Mouse (Mus musculus) small intestine, adult 2 months (tissue): ENCODE measurements at regions not wholly inside any gene's neighbourhood (a gene's known extent, or its start where the extent isn't known, plus 50 kb on each side); places are given as distances from the start of the nearest gene placed in this dataset.

Source experiments
- CTCF ChIP-seq: fragments of 200-500 bp; IDR thresholded peaks from 2 replicates; pipeline ENCODE4 v1.5.1; 2012; ENCODE audit warnings: low read depth, mild to moderate bottlenecking, control low read depth, inconsistent platforms, low read length, moderate library complexity, mixed read lengths; ENCODE audit not compliant: insufficient replicate concordance, insufficient read length; ENCODE audit errors: extremely low read depth
- POLR2A ChIP-seq: fragments of 200-500 bp; IDR thresholded peaks from 2 replicates; pipeline ENCODE4 v1.6.1; 2012; ENCODE audit warnings: low read depth, mild to moderate bottlenecking, control low read depth, inconsistent platforms, low read length, moderate library complexity

GRCm38 (mm10) chr8:115402471-115403197 lies 305.0 kb downstream of the Maf start:
- peak; percentile 58; the same call in 1 of the 2 replicates for TF ChIP-seq CTCF
- no peak for TF ChIP-seq POLR2A
